Mouse (Mus musculus) cortical plate, adult 2 months (tissue): ENCODE data around the gene Tm9sf4.

Source experiments
- CTCF ChIP-seq: fragments of 200-500 bp; IDR thresholded peaks from 2 replicates; pipeline ENCODE4 v1.5.1; 2011; ENCODE audit warnings: mild to moderate bottlenecking, control low read depth, low read length; ENCODE audit not compliant: insufficient read depth; ENCODE audit errors: extremely low read depth
- POLR2A ChIP-seq: fragments of 200-500 bp; IDR thresholded peaks from 2 replicates; pipeline ENCODE4 v1.6.1; 2011; ENCODE audit warnings: mild to moderate bottlenecking, low read length, control low read depth; ENCODE audit not compliant: insufficient read depth; ENCODE audit errors: extremely low read depth

- TF ChIP-seq CTCF (no peak), POLR2A (no peak)
Observed at GRCm38 (mm10) chr2:153213351-153213750, 52.2 kb downstream of the Tm9sf4 start.
